Mouse (Mus musculus): ENCODE data around the gene Pip4k2a. TPM values are rescaled to one million over a fixed set of nuclear protein-coding genes. Genes with fewer than 3 reads are reported as not detected.

Pip4k2a gene
- total RNA-seq, 2 experiments from 2014 or later: 34.3 to 44.2 TPM

GRCm38 (mm10) chr2:18800646-18801251 lies 197.2 kb downstream of the Pip4k2a start:
- DNase-seq: no peak
- intact Hi-C loops (cut with DNase I): no loop called here

- peak; percentile 78 for DNase-seq
- intact Hi-C loops (cut with DNase I): no loop called here
Measured at GRCm38 (mm10) chr2:18799966-18800645, 197.8 kb downstream of the Pip4k2a start.

- intact Hi-C loops (cut with DNase I): no loop called here
Measured at GRCm38 (mm10) chr2:18799265-18799965, 198.5 kb downstream of the Pip4k2a start.

GRCm38 (mm10) chr2:18797776-18798175 lies 200.2 kb downstream of the Pip4k2a start:
- intact Hi-C loops (cut with DNase I): no loop called here
- DNase-seq: no peak

More at GRCm38 (mm10) chr2:18799265-18799965, 198.5 kb downstream of the Pip4k2a start:
- no peak for DNase-seq

- intact Hi-C loops (cut with DNase I): no loop called here
- DNase-seq: no peak
Measured at GRCm38 (mm10) chr2:18794261-18794660, 203.7 kb downstream of the Pip4k2a start.

Other genes with a start within 250 kb of the Pip4k2a start
- under 1 TPM; 0.64 to 0.86 TPM for gene 4930426L09Rik, start 217 bp upstream of the Pip4k2a start, total RNA-seq (2021)
- gene Armc3, start 201.2 kb upstream of the Pip4k2a start, total RNA-seq (2021): 1 to 10 TPM in 1 of 2 experiments, under 1 TPM in 1; 0.96 to 1.1 TPM

Data from left cerebral cortex, postnatal 4 days (tissue).